Mouse (Mus musculus) E14TG2a.4 (cell line): Measurements from ENCODE around the gene Rffl.

Experiments
- CTCF ChIP-seq: conservative IDR thresholded peaks from 2 replicates; pipeline ENCODE4 v1.5.1; 2014; ENCODE audit warnings: low read length
- NANOG ChIP-seq: IDR thresholded peaks from 2 replicates; pipeline ENCODE4 v1.6.1; 2014; ENCODE audit warnings: borderline replicate concordance, low read length, mixed read lengths
- POU5F1 ChIP-seq: IDR thresholded peaks from 2 replicates; pipeline ENCODE4 v1.6.1; 2014; ENCODE audit warnings: low read length, borderline replicate concordance

DNA sequence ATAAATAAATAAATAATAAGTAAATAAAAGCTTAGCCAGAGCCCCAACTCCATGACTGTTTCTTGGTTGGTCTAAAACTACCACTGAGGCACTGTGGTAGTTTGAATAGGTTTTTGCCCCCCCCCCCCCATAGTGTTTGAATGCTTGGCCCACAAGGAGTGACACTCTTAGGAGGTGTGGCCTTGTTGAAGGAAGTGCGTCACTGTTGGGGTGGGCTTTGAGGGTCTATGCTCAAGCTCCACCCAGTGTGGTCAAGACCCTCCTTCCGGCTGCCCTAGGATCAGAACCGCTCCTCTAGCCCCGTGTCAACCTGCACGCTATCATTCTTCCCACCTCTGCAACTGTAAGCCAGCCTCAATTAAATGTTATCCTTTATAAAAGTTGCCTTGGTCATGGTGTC, 4.6 kb upstream of the Rffl start:
- TF ChIP-seq CTCF (no peak), NANOG (no peak), POU5F1 (no peak)
